ENCODE assay signal across 11 mouse cellular contexts in the genomic region with DNA sequence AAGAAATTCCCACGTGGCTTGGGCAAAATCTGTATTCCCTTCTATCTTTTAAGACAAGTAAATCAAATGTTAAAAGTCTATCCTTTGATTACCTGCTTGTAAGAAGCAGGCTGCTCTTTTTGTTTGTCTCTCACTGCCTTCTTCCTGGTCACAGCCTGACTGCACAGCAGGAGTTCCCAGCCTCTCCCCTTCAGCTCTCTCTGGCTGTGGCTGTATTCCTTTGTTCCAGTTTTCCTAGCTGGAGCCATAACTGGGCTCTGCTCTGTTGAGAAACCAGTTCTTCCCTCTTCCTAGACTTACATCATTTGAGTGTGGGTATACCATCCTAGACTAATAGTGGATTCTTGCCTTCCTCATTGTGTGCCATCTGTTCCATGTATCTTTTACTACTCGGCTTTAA. TPM values are rescaled to one million over a fixed set of nuclear protein-coding genes. Genes with fewer than 3 reads are reported as not detected.
A peak's percentile ranks its signal among the peaks of the same experiment; 100 is the strongest.
DNase-seq lines count a peak whose midpoint lies in the region; ATAC-seq and TF ChIP-seq lines count a peak whose summit lies in the region.
"Had no signal": no experiment of that assay in that cellular context is flagged by ENCODE, and none has a peak within 500 bp of the region (broad histone marks: within the 10 kb centered on the region; RNA-seq: fewer than 3 reads in every experiment).

No protein-coding gene starts in this region.

- no peak overlapping the region for H3K9ac ChIP-seq in forebrain, embryonic 14.5 days (ENCODE audit: low read length)
- H3K9ac ChIP-seq in midbrain, embryonic 11.5 days (ENCODE audit: low read length) = no peak overlapping the region

- peak overlapping the region; percentile 38; the same call in 1 of the 2 replicates for H3K27ac ChIP-seq in gastrocnemius, adult 2 months
- H3K27ac ChIP-seq in forebrain, embryonic 14.5 days (ENCODE audit: low read depth, low read length) = peak overlapping the region; percentile 66
- 0 out of 2 replicates have a peak overlapping the region, but pooled peaks have one; percentile 31 for H3K27ac ChIP-seq in midbrain, embryonic 11.5 days (ENCODE audit: low read depth, low read length)

- H3K4me3 ChIP-seq in gastrocnemius, adult 2 months = no peak overlapping the region
- H3K4me3 ChIP-seq in forebrain, embryonic 14.5 days (ENCODE audit: low read depth, low read length) = no peak overlapping the region
- no peak overlapping the region for H3K4me3 ChIP-seq in midbrain, embryonic 11.5 days (ENCODE audit: low read depth, low read length)
- H3K4me3 ChIP-seq: megakaryocyte, embryonic 14.5 days had no signal

- peaks cover 7% of the 10 kb centered on the region; the same call in 1 of the 2 replicates for H3K36me3 ChIP-seq in forebrain, embryonic 14.5 days (ENCODE audit: control insufficient read depth, insufficient read depth, low read length)
- H3K36me3 ChIP-seq in midbrain, embryonic 11.5 days (ENCODE audit: control insufficient read depth, insufficient read depth, low read length) = no peaks in the 10 kb centered on the region

- no peak for DNase-seq in gastrocnemius, adult 2 months
- DNase-seq in gastrocnemius, postnatal 14 days = no peak
- DNase-seq in brain, adult 2 months (ENCODE audit: low read depth, low spot score) = peak; percentile 66
- DNase-seq in forebrain, embryonic 14.5 days (ENCODE audit: low spot score) = peak; percentile 33
- peak; percentile 90 for DNase-seq in midbrain, embryonic 11.5 days (ENCODE audit: low spot score, missing footprints)
- DNase-seq in thymus, postnatal 0 days (ENCODE audit: low spot score) = no peak
- no peak for DNase-seq in kidney, adult 18-20 months
- DNase-seq in frontal cortex, postnatal 10 days (ENCODE audit: low spot score in 2 of 2) = no peak
- DNase-seq: B cell, adult 2 months; right cerebral cortex, postnatal 14 days had no signal

- no peaks in the 10 kb centered on the region for H3K27me3 ChIP-seq in forebrain, embryonic 14.5 days (replicated peaks; ENCODE audit: control insufficient read depth, insufficient read depth, low read length)
- no peaks in the 10 kb centered on the region for H3K27me3 ChIP-seq in midbrain, embryonic 11.5 days (ENCODE audit: control insufficient read depth, insufficient read depth, low read length)
- H3K27me3 ChIP-seq: megakaryocyte, embryonic 14.5 days had no signal

- H3K4me2 ChIP-seq in forebrain, embryonic 14.5 days (ENCODE audit: low read length) = no peak overlapping the region
- H3K4me2 ChIP-seq in midbrain, embryonic 11.5 days = no peak overlapping the region

- intact Hi-C loops in gastrocnemius, adult 2 months (cut with DNase I) = loop anchor here (2.0 to 5.0 kb wide), 2 partner anchors 30 to 113 kb away; a partner anchor contains a TSS
- intact Hi-C loops in gastrocnemius, postnatal 14 days (cut with DNase I; ENCODE audit: low total_unique reads) = loop anchor here (5.0 kb wide), 1 partner anchor 38 kb away; no protein-coding TSS in a partner anchor

- TF ChIP-seq CTCF in gastrocnemius, adult 2 months (IDR thresholded peaks at IDR 0.05) = no peak

- H3K9me3 ChIP-seq in forebrain, embryonic 14.5 days (replicated peaks; ENCODE audit: control insufficient read depth, low read length) = no peaks in the 10 kb centered on the region
- H3K9me3 ChIP-seq in midbrain, embryonic 11.5 days (ENCODE audit: control insufficient read depth, low read length) = no peaks in the 10 kb centered on the region
- H3K9me3 ChIP-seq: megakaryocyte, embryonic 14.5 days had no signal

- WGBS in forebrain, embryonic 14.5 days = 18% methylated on average over 2 of the region's 2 CpGs
- 32% methylated on average over 2 of the region's 2 CpGs for WGBS in midbrain, embryonic 11.5 days

- ATAC-seq in forebrain, embryonic 14.5 days = peak; percentile 43; the same call in 1 of the 2 replicates
- ATAC-seq in midbrain, embryonic 11.5 days (ENCODE audit: low FRiP score) = no peak

- peaks cover 4% of the 10 kb centered on the region; the same call in 1 of the 2 replicates for H3K4me1 ChIP-seq in forebrain, embryonic 14.5 days (ENCODE audit: control insufficient read depth, insufficient read depth, low read length)
- H3K4me1 ChIP-seq in midbrain, embryonic 11.5 days (ENCODE audit: control insufficient read depth, insufficient read depth, low read length) = no peaks in the 10 kb centered on the region

RNA-seq across cellular contexts. Expression of a gene that starts 29.4 kb away (rescaled TPM):
- 100 to 1,000 TPM; 152 to 193 TPM for total RNA-seq in gastrocnemius, adult 2 months (2021)
- total RNA-seq in gastrocnemius, postnatal 14 days (2021) = 10 to 100 TPM; 77.4 to 84.4 TPM
- 63.2 and 74.3 TPM in 2 replicates for polyA plus RNA-seq in forebrain, embryonic 14.5 days (2014; fragmentation: Nextera tagmentation; extraction: Ambion mirVana)
- polyA plus RNA-seq in midbrain, embryonic 11.5 days (2014; fragmentation: Nextera tagmentation; extraction: Ambion mirVana) = 95.5 and 99.0 TPM in 2 replicates
- polyA plus RNA-seq in thymus, postnatal 0 days (2015; fragmentation: Nextera tagmentation; extraction: Ambion mirVana) = 50.9 and 56.1 TPM in 2 replicates

RNA-seq across cellular contexts. Expression of a gene that starts 40.7 kb away (rescaled TPM):
- 10 to 100 TPM; 13.9 to 17.5 TPM for total RNA-seq in gastrocnemius, adult 2 months (2021)
- total RNA-seq in gastrocnemius, postnatal 14 days (2021) = 10 to 100 TPM; 15.3 to 16.6 TPM
- polyA plus RNA-seq in forebrain, embryonic 14.5 days (2014; fragmentation: Nextera tagmentation; extraction: Ambion mirVana) = 23.8 and 32.6 TPM in 2 replicates
- polyA plus RNA-seq in midbrain, embryonic 11.5 days (2014; fragmentation: Nextera tagmentation; extraction: Ambion mirVana) = 17.6 and 19.1 TPM in 2 replicates
- polyA plus RNA-seq in thymus, postnatal 0 days (2015; fragmentation: Nextera tagmentation; extraction: Ambion mirVana) = 12.1 and 15.8 TPM in 2 replicates

Comparison
In these comparisons a context has a peak if more than half of its experiments do, and no peak if none do; other contexts are left out.
1. DNase-seq: peak in brain, adult 2 months (single experiment), forebrain, embryonic 14.5 days (single experiment) and midbrain, embryonic 11.5 days (single experiment); none in gastrocnemius, adult 2 months (single experiment), gastrocnemius, postnatal 14 days (single experiment), thymus, postnatal 0 days (single experiment), kidney, adult 18-20 months (single experiment) and frontal cortex, postnatal 10 days (0 of 2).
2. Peak in every context shown above with its lines, with median percentiles within 50 percentile points of each other: H3K27ac ChIP-seq.